Mouse (Mus musculus) heart, embryonic 11.5 days (tissue): ENCODE measurements around the gene Slc51a. TPM values are rescaled to one million over a fixed set of nuclear protein-coding genes. Genes with fewer than 3 reads are reported as not detected.

Experiments used
- ATAC-seq: fragments of 200-750 bp; cut with Nextera tagmentation; replicated peaks from 2 replicates; pipeline ENCODE4 v1.8.0; 2017; ENCODE audit warnings: moderate library complexity; ENCODE audit not compliant: insufficient number of reproducible peaks, low FRiP score, low TSS enrichment
- H3K27ac ChIP-seq: fragments of 300-500 bp; sonication (generic); 2 replicates; pipeline ENCODE4 v1.5.1; 2014; ENCODE audit warnings: mild to moderate bottlenecking, low read depth, low read length
- H3K27me3 ChIP-seq: fragments of 300-500 bp; sonication (generic); 2 replicates; pipeline ENCODE4 v1.6.1; 2014; ENCODE audit warnings: mild to moderate bottlenecking, low read length, mixed read lengths; ENCODE audit not compliant: control insufficient read depth, insufficient read depth
- H3K36me3 ChIP-seq: fragments of 300-500 bp; sonication (generic); 2 replicates; pipeline ENCODE4 v1.6.1; 2014; ENCODE audit warnings: mild to moderate bottlenecking, low read length, moderate library complexity, mixed read lengths; ENCODE audit not compliant: control insufficient read depth, insufficient read depth
- H3K4me1 ChIP-seq: fragments of 300-500 bp; sonication (generic); 2 replicates; pipeline ENCODE4 v1.6.1; 2014; ENCODE audit warnings: low read length; ENCODE audit not compliant: control insufficient read depth, insufficient read depth
- H3K4me2 ChIP-seq: fragments of 300-500 bp; sonication (generic); 2 replicates; pipeline ENCODE4 v1.6.1; 2014; ENCODE audit warnings: mild to moderate bottlenecking, moderate library complexity
- H3K4me3 ChIP-seq: fragments of 300-500 bp; sonication (generic); 2 replicates; pipeline ENCODE4 v1.5.1; 2014; ENCODE audit warnings: low read depth, low read length
- H3K9ac ChIP-seq: fragments of 300-500 bp; sonication (generic); 2 replicates; pipeline ENCODE4 v1.6.1; 2014; ENCODE audit warnings: mild to moderate bottlenecking, low read depth, low read length, moderate library complexity
- H3K9me3 ChIP-seq: fragments of 300-500 bp; sonication (generic); replicated peaks from 2 replicates; pipeline ENCODE4 v1.6.1; 2016; ENCODE audit warnings: low read length; ENCODE audit not compliant: control insufficient read depth
- WGBS: fragments of 180-500 bp; shearing (Covaris S2); extraction: QIAGEN DNeasy Blood & Tissue Kit; methylation state at CpG from one replicate; pipeline ENCODE4 v1.1.7; 2014; ENCODE audit not compliant: insufficient replicate concordance; 5-methylcytosine and 5-hydroxymethylcytosine counted together
- polyA plus RNA-seq: library from polyadenylated mRNA; unstranded; fragments of >200 nt; fragmentation: Nextera tagmentation; extraction: Ambion mirVana; gene quantifications from 2 replicates; pipeline ENCODE4 v1.2.1, GENCODE M21; 2014

The Slc51a gene
- polyA plus RNA-seq, 1 experiment from 2014 or later, result 3.2 TPM

DNA sequence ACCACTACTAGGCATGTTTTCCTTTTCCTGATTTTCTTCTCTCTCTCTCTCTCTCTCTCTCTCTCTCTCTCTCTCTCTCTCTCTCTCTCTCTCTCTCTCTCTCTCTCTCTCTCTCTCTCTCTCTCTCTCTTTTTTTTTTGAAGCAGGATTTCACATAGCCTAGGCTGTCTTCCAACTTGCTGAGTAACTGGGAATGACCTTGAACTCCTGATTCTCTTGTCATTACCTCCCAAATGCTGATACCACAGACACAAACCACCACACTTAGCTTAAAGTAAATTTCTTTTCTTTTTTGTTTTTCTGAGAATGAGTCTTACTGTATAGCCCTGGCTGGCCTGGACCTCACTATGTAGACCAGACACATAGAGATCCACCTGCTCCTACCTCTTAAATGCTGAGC, 53.0 kb downstream of the Slc51a start:
- Histone ChIP-seq H3K36me3 (no peaks in the 10 kb centered on the region), H3K9me3 (no peaks in the 10 kb centered on the region), H3K27ac (no peak overlapping the region), H3K27me3 (no peaks in the 10 kb centered on the region), H3K4me3 (no peak overlapping the region), H3K4me1 (peaks cover 13% of the 10 kb centered on the region), H3K4me2 (no peak overlapping the region), H3K9ac (no peak overlapping the region)
- ATAC-seq, result no peak

DNA sequence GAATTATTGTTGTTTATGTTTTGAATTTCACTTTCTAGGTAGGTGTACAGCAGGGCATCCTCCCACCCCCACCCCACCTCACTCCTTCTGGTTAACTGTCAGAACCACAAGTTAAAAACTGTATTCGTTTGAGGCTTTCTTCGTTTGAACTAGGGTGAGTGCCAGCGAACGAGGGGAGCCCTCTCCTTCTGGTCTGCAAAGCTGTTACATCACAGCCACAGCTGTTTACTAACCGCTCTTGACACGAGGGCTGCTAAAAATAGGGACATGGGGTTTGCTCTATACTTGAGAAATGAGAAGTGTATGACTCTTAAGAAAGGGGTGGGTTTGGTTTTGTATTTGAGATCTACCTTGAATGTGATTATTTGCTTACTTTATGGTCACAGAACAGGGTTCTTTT, 53.6 kb downstream of the Slc51a start:
- Histone ChIP-seq H3K36me3 (no peaks in the 10 kb centered on the region), H3K4me2 (peak overlapping the region; percentile 19), H3K9ac (no peak overlapping the region), H3K9me3 (no peaks in the 10 kb centered on the region), H3K4me1 (peaks cover 13% of the 10 kb centered on the region), H3K27ac (no peak overlapping the region), H3K27me3 (no peaks in the 10 kb centered on the region), H3K4me3 (no peak overlapping the region)
- WGBS, result 43% methylated on average over 6 of the region's 6 CpGs
- no peak for ATAC-seq

DNA sequence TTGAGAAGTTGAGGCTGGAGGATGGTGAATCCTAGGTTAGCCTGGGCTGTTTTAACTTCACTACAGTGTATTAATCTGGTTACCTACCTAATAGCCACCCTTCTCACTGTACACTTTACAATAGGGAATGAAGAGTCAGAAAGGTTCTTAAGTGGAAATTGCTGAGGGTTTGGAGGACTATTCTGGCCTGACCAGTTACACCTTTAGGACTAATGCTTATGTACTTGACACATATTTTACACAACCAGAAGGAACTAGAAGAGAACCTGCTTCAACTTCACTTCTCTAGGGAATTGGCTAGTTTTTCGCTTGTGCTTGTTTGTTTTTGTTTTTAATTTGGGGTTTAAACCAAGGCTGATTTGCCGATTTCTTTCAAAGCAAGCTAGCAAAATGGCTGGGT, 54.5 kb downstream of the Slc51a start:
- H3K4me2 ChIP-seq, result no peak overlapping the region
- ATAC-seq, result no peak
- 80% methylated on average over 2 of the region's 2 CpGs for WGBS

DNA sequence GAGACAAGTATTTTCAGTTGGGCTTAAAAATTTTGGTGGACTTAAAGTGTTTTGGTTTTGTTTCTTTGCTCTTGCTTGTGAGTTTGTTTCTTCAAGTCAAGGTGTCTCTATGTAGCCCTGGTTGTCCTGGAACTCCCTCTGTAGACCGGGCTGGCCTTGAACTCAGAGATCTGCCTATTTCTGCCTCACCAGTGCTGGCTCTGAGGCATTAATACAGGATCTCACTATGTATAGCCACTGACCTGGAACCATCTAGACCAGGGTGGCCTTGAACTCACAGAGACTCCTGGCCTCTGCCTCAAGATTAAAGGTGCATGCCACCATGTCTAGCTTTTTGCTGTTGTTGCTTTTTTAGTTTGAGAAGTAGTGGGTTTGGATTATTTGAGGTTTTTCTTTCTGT, 55.8 kb downstream of the Slc51a start:
- Histone ChIP-seq H3K4me3 (peak overlapping the region; percentile 93), H3K9me3 (no peaks in the 10 kb centered on the region), H3K9ac (peak overlapping the region; percentile 86), H3K27me3 (no peaks in the 10 kb centered on the region), H3K27ac (no peak overlapping the region), H3K4me1 (peaks cover 8% of the 10 kb centered on the region), H3K4me2 (peak overlapping the region; percentile 82), H3K36me3 (no peaks in the 10 kb centered on the region)
- no peak for ATAC-seq
- WGBS, result 94% methylated on average over 1 of the region's 1 CpGs

More for the DNA sequence above, 54.5 kb downstream of the Slc51a start:
- Histone ChIP-seq H3K9ac (no peak overlapping the region), H3K27me3 (no peaks in the 10 kb centered on the region), H3K9me3 (no peaks in the 10 kb centered on the region), H3K36me3 (no peaks in the 10 kb centered on the region), H3K27ac (no peak overlapping the region), H3K4me3 (no peak overlapping the region), H3K4me1 (peaks cover 13% of the 10 kb centered on the region)

DNA sequence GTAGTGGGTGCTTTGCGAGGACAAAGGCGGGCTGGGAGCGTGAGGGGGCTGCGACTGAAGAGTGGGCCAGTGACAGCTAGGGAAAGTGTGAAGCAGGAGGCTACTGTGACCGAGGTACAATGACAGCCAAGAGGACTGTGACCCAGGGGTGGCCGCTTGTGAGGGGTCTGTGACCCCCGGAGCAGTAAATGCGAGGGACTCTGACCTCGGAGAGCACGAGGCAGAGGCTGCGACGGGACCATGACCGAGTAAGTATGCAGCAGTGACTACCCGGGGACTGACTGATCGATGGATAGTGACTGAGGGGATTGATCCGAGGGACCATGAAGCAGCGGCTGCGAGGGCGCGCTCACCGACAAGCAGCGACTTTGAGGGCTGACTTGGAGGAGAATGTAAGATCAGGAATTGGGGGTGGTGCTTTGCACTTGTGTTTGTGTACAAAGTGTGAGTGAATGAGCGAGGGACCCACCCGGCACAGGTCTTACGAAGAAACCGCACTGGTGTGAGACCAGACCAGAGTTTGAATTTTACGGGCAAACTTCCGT, 56.6 kb downstream of the Slc51a start:
- peak; percentile 50 for ATAC-seq

DNA sequence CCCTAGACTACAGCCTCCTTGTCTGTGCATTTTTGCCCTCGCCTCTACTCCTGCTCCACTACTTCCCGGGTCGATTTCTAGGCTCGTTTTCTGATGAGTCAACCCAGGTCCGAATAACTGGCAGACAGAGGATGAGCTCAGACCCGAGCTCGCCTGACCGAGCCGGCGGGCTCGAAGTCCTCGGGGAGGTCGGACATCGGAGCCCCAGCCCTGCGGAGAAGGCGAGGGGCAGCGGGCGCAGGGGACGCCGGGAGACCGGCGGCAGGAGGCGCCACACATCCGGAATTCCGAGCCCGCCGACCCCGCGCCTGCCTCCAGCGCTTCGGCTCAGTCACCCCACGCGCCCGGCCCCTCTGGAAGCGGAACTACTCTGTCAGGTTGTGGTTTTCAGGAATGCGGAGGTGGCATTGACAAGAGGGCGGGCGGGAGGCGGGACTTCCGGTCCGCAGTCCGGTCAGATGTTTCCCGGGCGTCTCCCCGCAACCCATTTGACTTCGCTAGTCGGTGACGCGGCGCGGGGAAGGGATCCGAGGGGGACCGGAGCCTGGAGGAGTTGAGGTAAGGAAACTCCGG, 57.1 kb downstream of the Slc51a start, which contains the start of gene Pcyt1a:
Pcyt1a (plus strand) TSS at position 448 of the 573 bp plus-strand sequence.
- H3K27me3 ChIP-seq, result no peaks in the 10 kb centered on the region
- peaks cover 8% of the 10 kb centered on the region; the same call in 1 of the 2 replicates for H3K4me1 ChIP-seq
- H3K4me3 ChIP-seq, result peak within 1 kb of the TSS; percentile 93
- peak within 1 kb of the TSS; percentile 86 for H3K9ac ChIP-seq
- WGBS, result under 1% methylated on average over 51 of the region's 54 CpGs
- H3K36me3 ChIP-seq, result no peaks in the 10 kb centered on the region
- peak; percentile 92 for ATAC-seq
- peak within 1 kb of the TSS; percentile 82 for H3K27ac ChIP-seq
- H3K9me3 ChIP-seq, result no peaks in the 10 kb centered on the region
- peak within 1 kb of the TSS; percentile 82 for H3K4me2 ChIP-seq

More for the DNA sequence above, 56.6 kb downstream of the Slc51a start:
- H3K27me3 ChIP-seq, result no peaks in the 10 kb centered on the region
- H3K4me3 ChIP-seq, result peak overlapping the region; percentile 93
- H3K9me3 ChIP-seq, result no peaks in the 10 kb centered on the region
- peak overlapping the region; percentile 86 for H3K9ac ChIP-seq
- 1% methylated on average over 28 of the region's 28 CpGs for WGBS
- H3K27ac ChIP-seq, result peak overlapping the region; percentile 82
- H3K36me3 ChIP-seq, result no peaks in the 10 kb centered on the region
- peaks cover 8% of the 10 kb centered on the region; the same call in 1 of the 2 replicates for H3K4me1 ChIP-seq
- peak overlapping the region; percentile 82 for H3K4me2 ChIP-seq

DNA sequence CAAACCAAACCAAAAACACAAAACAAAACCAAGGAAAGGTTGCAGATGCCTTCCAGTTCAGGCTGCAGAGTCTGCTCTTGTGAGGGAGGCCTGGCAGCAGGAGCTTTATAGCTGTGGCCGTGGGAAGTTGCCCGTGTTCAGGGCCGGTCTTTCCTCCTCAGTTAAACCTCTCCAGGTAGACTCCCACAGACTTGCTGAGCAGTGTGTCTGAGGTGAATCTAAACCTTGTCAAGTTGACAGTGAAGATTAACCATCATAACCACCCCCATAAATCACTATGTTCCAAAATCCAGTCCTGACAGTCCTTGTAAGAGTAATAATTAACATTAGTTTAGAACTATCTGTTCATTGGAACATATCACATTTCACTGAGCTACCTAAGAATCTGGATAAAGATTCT, 60.2 kb downstream of the Slc51a start:
- H3K9ac ChIP-seq, result no peak overlapping the region
- no peaks in the 10 kb centered on the region for H3K36me3 ChIP-seq
- H3K4me1 ChIP-seq, result peaks cover 5% of the 10 kb centered on the region; the same call in 1 of the 2 replicates
- no peak overlapping the region for H3K27ac ChIP-seq
- no peaks in the 10 kb centered on the region for H3K9me3 ChIP-seq
- no peak for ATAC-seq
- H3K4me3 ChIP-seq, result no peak overlapping the region
- H3K4me2 ChIP-seq, result no peak overlapping the region
- H3K27me3 ChIP-seq, result no peaks in the 10 kb centered on the region
- WGBS, result 77% methylated on average over 3 of the region's 3 CpGs
